Mouse (Mus musculus): ENCODE measurements around the gene Runx2. TPM values are rescaled to one million over a fixed set of nuclear protein-coding genes. Genes with fewer than 3 reads are reported as not detected.

Runx2 gene
- polyA plus RNA-seq, 1 experiment from 2014 or later, result 2.2 TPM

DNA sequence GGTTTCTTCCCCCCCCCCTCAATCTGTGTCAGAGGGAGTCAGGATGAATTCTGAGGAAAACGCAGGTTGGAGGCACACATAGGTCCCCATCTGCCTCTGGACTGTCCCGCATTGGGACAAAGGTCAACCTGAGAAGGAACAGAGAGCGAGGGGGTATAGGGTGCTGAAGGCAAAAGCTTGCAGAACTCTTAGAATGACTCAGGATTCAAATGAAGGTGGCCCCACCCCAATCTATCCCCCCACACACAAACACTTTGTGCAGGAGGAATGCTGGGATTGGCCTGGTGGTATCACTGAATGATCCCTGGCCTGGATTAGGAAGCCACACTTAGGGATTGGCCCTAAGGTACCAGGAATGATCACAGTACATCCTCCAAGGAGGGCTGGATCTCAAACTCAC lies 208.8 kb downstream of the Runx2 start:
- 92% methylated on average over 3 of the region's 3 CpGs for whole genome bisulfite sequencing

DNA sequence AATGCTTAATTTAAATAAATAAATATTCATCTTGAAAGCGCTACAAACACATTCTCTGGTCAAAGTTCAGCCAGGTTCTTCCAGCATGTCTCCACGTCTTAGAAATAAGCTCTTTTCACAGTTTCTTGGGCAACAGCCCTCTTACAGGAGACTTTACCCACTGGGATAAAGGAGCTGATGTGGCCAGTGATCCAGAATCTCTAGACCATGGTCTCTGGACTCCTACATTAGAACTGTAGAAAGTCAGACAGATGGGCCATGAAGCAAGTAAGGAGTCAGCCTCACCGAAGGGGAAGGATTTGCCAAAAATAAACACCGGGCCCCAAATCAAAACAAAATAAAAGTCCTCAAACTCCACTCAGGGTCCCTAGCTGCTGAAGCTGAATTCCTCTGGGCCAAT lies 211.4 kb downstream of the Runx2 start:
- H3K9ac ChIP-seq (ENCODE audit: low read length), result no peak overlapping the region
- DNase-seq (ENCODE audit: low spot score), result no peak
- no peaks in the 10 kb centered on the region for H3K27me3 ChIP-seq (ENCODE audit: control insufficient read depth, insufficient read depth, low read length)
- H3K27ac ChIP-seq (ENCODE audit: low read depth, low read length), result no peak overlapping the region
- WGBS, result 77% methylated on average over 4 of the region's 4 CpGs
- ATAC-seq (replicated peaks; ENCODE audit: low FRiP score), result no peak
- no peaks in the 10 kb centered on the region for H3K9me3 ChIP-seq (ENCODE audit: control insufficient read depth, low read length)
- H3K4me2 ChIP-seq (ENCODE audit: low read depth, low read length, severe bottlenecking), result no peak overlapping the region
- no peak overlapping the region for H3K4me3 ChIP-seq (ENCODE audit: low read depth, low read length)
- H3K4me1 ChIP-seq (replicated peaks; ENCODE audit: control insufficient read depth, insufficient read depth, low read length), result no peaks in the 10 kb centered on the region
- H3K36me3 ChIP-seq (ENCODE audit: control insufficient read depth, insufficient read depth, low read length), result no peaks in the 10 kb centered on the region

More for the DNA sequence above, 208.8 kb downstream of the Runx2 start:
- Histone ChIP-seq H3K27me3 (ENCODE audit: control insufficient read depth, insufficient read depth, low read length) (no peaks in the 10 kb centered on the region), H3K27ac (ENCODE audit: low read depth, low read length) (no peak overlapping the region), H3K9ac (ENCODE audit: low read length) (no peak overlapping the region), H3K4me3 (ENCODE audit: low read depth, low read length) (no peak overlapping the region), H3K4me1 (replicated peaks; ENCODE audit: control insufficient read depth, insufficient read depth, low read length) (no peaks in the 10 kb centered on the region), H3K4me2 (ENCODE audit: low read depth, low read length, severe bottlenecking) (no peak overlapping the region), H3K9me3 (ENCODE audit: control insufficient read depth, low read length) (no peaks in the 10 kb centered on the region), H3K36me3 (ENCODE audit: control insufficient read depth, insufficient read depth, low read length) (no peaks in the 10 kb centered on the region)
- DNase-seq (ENCODE audit: low spot score) (no peak), ATAC-seq (replicated peaks; ENCODE audit: low FRiP score) (no peak)

DNA sequence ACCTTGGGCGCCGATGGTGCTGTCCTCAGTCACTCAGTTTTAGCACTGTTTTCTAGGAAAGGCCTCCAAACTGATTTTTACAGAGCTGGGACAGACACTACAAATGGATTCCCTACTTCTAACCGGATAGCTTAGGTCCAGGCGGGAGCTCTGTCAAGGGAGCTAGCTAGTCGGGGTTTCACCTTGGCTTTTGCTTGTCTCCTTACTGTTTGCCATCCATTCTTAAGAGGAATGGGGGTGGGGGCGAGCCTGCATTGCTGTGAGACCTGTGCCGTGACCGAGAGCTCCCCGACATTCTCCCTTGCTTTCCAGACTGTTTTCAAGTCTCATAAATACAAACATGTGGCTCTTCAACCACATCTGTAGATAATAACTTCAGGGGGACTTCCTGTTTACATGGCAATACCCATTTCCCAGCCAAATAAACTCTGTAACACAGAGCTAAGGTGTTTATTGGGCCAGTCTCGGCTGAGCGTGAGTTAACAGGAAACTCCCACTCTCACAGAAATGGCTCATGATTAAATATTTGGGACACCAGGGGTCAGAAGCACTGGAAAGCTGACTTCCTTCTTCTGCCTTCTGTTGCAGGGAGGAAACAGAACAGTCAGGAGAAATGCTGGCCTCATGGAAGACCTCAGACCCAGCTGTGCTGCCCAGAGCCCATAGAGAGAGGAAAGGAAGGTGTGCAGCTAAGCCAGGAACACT lies 213.1 kb downstream of the Runx2 start:
- no peak for ATAC-seq (replicated peaks; ENCODE audit: low FRiP score)
- no peak overlapping the region for H3K4me2 ChIP-seq (ENCODE audit: low read depth, low read length, severe bottlenecking)
- no peak overlapping the region for H3K27ac ChIP-seq (ENCODE audit: low read depth, low read length)
- no peaks in the 10 kb centered on the region for H3K36me3 ChIP-seq (ENCODE audit: control insufficient read depth, insufficient read depth, low read length)
- WGBS, result 81% methylated on average over 11 of the region's 11 CpGs
- no peak overlapping the region for H3K9ac ChIP-seq (ENCODE audit: low read length)
- H3K27me3 ChIP-seq (ENCODE audit: control insufficient read depth, insufficient read depth, low read length), result no peaks in the 10 kb centered on the region
- H3K4me3 ChIP-seq (ENCODE audit: low read depth, low read length), result no peak overlapping the region
- H3K4me1 ChIP-seq (replicated peaks; ENCODE audit: control insufficient read depth, insufficient read depth, low read length), result no peaks in the 10 kb centered on the region
- no peak for DNase-seq (ENCODE audit: low spot score)
- H3K9me3 ChIP-seq (ENCODE audit: control insufficient read depth, low read length), result no peaks in the 10 kb centered on the region

DNA sequence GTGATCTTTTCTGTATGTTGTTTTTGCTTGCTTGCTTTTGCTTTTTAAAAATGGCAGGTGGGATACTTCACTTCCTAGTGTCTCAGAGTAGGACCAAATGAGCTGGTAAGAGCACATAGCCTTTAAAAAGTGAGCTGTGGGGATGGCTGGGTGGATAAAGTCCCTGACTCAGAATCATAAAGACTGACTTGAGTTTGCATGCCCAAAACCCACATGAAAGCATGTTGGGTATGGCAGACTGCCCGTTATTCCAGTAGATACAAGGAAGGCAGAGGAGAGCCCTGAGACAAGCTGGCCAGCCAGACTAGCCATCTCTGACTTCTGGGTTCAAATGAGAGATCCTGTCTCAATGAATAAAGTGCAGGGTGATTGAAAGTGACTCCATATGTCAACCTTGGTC lies 214.7 kb downstream of the Runx2 start:
- Histone ChIP-seq H3K27me3 (ENCODE audit: control insufficient read depth, insufficient read depth, low read length) (no peaks in the 10 kb centered on the region), H3K27ac (ENCODE audit: low read depth, low read length) (no peak overlapping the region), H3K9ac (ENCODE audit: low read length) (no peak overlapping the region), H3K4me1 (replicated peaks; ENCODE audit: control insufficient read depth, insufficient read depth, low read length) (no peaks in the 10 kb centered on the region), H3K9me3 (ENCODE audit: control insufficient read depth, low read length) (no peaks in the 10 kb centered on the region), H3K4me3 (ENCODE audit: low read depth, low read length) (no peak overlapping the region), H3K4me2 (ENCODE audit: low read depth, low read length, severe bottlenecking) (no peak overlapping the region), H3K36me3 (ENCODE audit: control insufficient read depth, insufficient read depth, low read length) (no peaks in the 10 kb centered on the region)
- no peak for ATAC-seq (replicated peaks; ENCODE audit: low FRiP score)
- no peak for DNase-seq (ENCODE audit: low spot score)
- 85% methylated on average over 1 of the region's 1 CpGs for WGBS

DNA sequence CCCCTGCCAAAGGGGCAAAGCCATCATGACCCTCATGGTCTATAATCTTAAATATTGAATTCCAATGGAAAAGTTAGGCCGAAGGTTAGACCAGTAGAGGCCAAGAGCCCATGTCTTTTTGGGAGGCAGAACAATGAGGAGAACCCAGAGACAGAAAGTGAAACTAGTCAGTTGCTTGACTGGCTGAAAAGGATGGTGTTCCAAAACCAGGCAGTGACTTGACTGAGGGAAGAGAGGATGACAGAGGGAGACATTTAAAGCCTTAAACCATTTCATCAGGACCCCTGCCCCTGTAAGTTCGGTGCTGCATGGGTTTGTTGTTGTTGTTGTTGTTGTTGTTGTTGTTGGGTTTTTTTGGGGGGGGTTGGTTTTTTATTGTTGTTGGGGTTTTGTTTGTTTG lies 215.5 kb downstream of the Runx2 start:
- DNase-seq (ENCODE audit: low spot score) (no peak), ATAC-seq (replicated peaks; ENCODE audit: low FRiP score) (no peak)
- Histone ChIP-seq H3K4me2 (ENCODE audit: low read depth, low read length, severe bottlenecking) (no peak overlapping the region), H3K9me3 (ENCODE audit: control insufficient read depth, low read length) (no peaks in the 10 kb centered on the region), H3K36me3 (ENCODE audit: control insufficient read depth, insufficient read depth, low read length) (no peaks in the 10 kb centered on the region), H3K27ac (ENCODE audit: low read depth, low read length) (no peak overlapping the region), H3K4me1 (replicated peaks; ENCODE audit: control insufficient read depth, insufficient read depth, low read length) (no peaks in the 10 kb centered on the region), H3K9ac (ENCODE audit: low read length) (no peak overlapping the region), H3K4me3 (ENCODE audit: low read depth, low read length) (no peak overlapping the region), H3K27me3 (ENCODE audit: control insufficient read depth, insufficient read depth, low read length) (no peaks in the 10 kb centered on the region)
- WGBS, result 86% methylated on average over 2 of the region's 2 CpGs

DNA sequence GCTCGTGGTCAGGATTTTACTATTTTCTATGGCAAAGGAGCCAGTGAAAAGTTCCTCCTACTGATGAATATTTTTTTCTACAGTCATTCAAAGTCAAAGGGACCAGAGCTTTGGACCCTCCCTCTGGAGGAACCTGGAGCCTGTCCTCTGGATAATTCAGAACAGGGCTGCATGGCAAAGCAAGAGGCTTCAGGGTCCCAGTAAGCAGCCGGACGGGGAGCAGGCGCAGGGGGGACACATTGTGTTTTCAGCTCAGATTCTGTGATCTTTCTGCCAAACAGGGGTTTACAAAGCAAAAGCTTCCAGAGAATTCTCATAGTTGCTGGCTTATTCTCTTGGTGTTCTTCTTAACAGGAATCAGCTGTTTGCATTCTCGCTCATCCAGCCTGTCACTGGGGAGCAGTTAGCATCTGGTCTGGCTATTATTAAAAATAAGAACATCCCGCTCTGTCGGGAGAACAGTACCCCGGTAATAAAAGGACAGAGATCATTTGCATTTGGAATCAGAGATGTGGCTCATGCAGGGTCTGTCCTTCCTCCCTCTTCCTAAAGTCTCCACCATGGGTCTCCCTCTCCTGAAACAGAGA lies 216.6 kb downstream of the Runx2 start:
- Histone ChIP-seq H3K27me3 (ENCODE audit: control insufficient read depth, insufficient read depth, low read length) (no peaks in the 10 kb centered on the region), H3K9ac (ENCODE audit: low read length) (no peak overlapping the region), H3K36me3 (ENCODE audit: control insufficient read depth, insufficient read depth, low read length) (no peaks in the 10 kb centered on the region), H3K4me3 (ENCODE audit: low read depth, low read length) (no peak overlapping the region), H3K4me1 (replicated peaks; ENCODE audit: control insufficient read depth, insufficient read depth, low read length) (no peaks in the 10 kb centered on the region), H3K27ac (ENCODE audit: low read depth, low read length) (no peak overlapping the region), H3K4me2 (ENCODE audit: low read depth, low read length, severe bottlenecking) (no peak overlapping the region), H3K9me3 (ENCODE audit: control insufficient read depth, low read length) (no peaks in the 10 kb centered on the region)
- DNase-seq (ENCODE audit: low spot score), result no peak
- 66% methylated on average over 8 of the region's 8 CpGs for WGBS
- ATAC-seq (replicated peaks; ENCODE audit: low FRiP score), result no peak

DNA sequence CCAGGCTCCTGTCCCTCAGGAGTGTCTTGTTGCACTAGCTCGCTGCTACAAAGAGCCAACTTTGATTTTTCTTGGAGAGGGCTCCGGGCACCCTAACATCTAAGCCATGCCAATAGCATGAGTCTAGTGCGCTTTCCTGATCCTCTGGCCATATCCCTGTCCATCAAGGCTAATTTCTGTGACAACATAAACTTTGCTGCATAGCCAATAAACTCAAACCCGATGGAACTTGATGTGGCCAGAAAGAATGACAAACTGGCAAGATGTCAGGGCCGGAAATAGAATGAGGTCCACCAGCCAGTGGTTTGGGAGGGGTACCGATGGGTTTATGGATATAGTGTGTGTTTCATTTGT lies 221.9 kb downstream of the Runx2 start:
- WGBS, result 94% methylated on average over 6 of the region's 6 CpGs

DNA sequence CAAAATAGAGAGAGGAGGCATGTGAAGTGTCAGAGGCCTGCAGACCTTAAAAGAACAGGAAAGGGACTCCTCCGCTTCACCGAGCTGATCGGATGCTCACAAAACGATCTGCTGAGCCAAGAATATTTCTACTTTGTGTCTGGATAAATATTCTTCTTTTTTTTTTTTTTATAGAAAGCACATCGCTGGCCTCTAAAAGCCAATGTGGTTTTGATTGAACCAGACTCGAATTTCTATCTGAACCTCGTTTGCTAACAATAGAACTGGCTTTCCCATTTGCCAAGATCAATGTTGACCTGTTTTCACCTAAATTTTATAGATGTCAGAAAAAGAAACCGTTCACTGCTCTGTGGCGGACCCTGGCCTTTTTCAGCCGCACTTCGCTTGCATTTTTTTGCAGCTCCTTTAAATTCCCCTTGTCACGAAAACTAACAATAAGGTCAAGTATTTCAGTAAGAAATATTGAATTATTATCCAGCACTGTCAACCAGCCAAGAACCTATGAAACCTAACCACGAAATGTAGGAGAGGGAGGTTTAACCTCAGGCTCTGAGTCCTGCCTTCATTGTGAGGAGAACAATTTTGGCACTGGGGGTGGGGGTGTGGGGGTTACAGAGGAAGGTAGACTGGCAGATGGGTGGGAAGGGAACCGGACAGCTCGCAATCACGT lies 222.4 kb downstream of the Runx2 start:
- ATAC-seq (replicated peaks; ENCODE audit: low FRiP score), result no peak
- WGBS, result 86% methylated on average over 16 of the region's 16 CpGs
- Histone ChIP-seq H3K4me1 (replicated peaks; ENCODE audit: control insufficient read depth, insufficient read depth, low read length) (peaks cover 4% of the 10 kb centered on the region), H3K27ac (ENCODE audit: low read depth, low read length) (no peak overlapping the region), H3K36me3 (ENCODE audit: control insufficient read depth, insufficient read depth, low read length) (no peaks in the 10 kb centered on the region), H3K9ac (ENCODE audit: low read length) (no peak overlapping the region), H3K9me3 (ENCODE audit: control insufficient read depth, low read length) (no peaks in the 10 kb centered on the region), H3K4me2 (ENCODE audit: low read depth, low read length, severe bottlenecking) (no peak overlapping the region), H3K27me3 (ENCODE audit: control insufficient read depth, insufficient read depth, low read length) (no peaks in the 10 kb centered on the region), H3K4me3 (ENCODE audit: low read depth, low read length) (no peak overlapping the region)
- DNase-seq (ENCODE audit: low spot score), result no peak

More for the DNA sequence above, 221.9 kb downstream of the Runx2 start:
- Histone ChIP-seq H3K9ac (ENCODE audit: low read length) (no peak overlapping the region), H3K4me1 (replicated peaks; ENCODE audit: control insufficient read depth, insufficient read depth, low read length) (peaks cover 4% of the 10 kb centered on the region), H3K9me3 (ENCODE audit: control insufficient read depth, low read length) (no peaks in the 10 kb centered on the region), H3K27me3 (ENCODE audit: control insufficient read depth, insufficient read depth, low read length) (no peaks in the 10 kb centered on the region), H3K4me3 (ENCODE audit: low read depth, low read length) (no peak overlapping the region), H3K27ac (ENCODE audit: low read depth, low read length) (no peak overlapping the region), H3K4me2 (ENCODE audit: low read depth, low read length, severe bottlenecking) (no peak overlapping the region), H3K36me3 (ENCODE audit: control insufficient read depth, insufficient read depth, low read length) (no peaks in the 10 kb centered on the region)
- no peak for DNase-seq (ENCODE audit: low spot score)
- ATAC-seq (replicated peaks; ENCODE audit: low FRiP score), result no peak

DNA sequence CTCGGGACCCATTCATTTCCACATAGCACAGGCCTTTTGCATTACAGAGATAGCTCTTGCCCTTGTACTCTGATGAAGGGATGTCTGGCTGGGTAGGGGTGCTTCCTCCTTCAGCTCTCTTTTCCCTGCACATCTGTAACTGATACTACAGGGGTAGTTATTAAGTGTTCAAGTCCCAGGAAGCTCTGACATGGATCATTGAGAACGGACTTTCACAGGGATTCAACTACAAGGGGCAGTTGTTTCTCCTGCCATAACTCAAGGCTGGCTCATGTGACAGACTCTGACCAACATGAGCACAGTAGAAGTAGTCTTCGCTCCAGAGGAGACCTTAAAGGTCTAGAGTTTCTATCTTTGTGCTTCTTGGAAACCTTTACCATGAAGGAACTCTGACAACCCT lies 226.1 kb downstream of the Runx2 start:
- no peaks in the 10 kb centered on the region for H3K27me3 ChIP-seq (ENCODE audit: control insufficient read depth, insufficient read depth, low read length)
- H3K9me3 ChIP-seq (ENCODE audit: control insufficient read depth, low read length), result no peaks in the 10 kb centered on the region
- H3K9ac ChIP-seq (ENCODE audit: low read length), result no peak overlapping the region
- ATAC-seq (replicated peaks; ENCODE audit: low FRiP score) (no peak), DNase-seq (ENCODE audit: low spot score) (no peak)
- no peak overlapping the region for H3K27ac ChIP-seq (ENCODE audit: low read depth, low read length)
- H3K4me3 ChIP-seq (ENCODE audit: low read depth, low read length), result no peak overlapping the region
- WGBS, result 68% methylated on average over 3 of the region's 3 CpGs
- peaks cover 4% of the 10 kb centered on the region for H3K4me1 ChIP-seq (replicated peaks; ENCODE audit: control insufficient read depth, insufficient read depth, low read length)
- H3K36me3 ChIP-seq (ENCODE audit: control insufficient read depth, insufficient read depth, low read length), result no peaks in the 10 kb centered on the region
- no peak overlapping the region for H3K4me2 ChIP-seq (ENCODE audit: low read depth, low read length, severe bottlenecking)
